Mouse (Mus musculus) heart, adult 2 months (tissue): Measurements from ENCODE around the gene Olfr718-ps1. TPM values are rescaled to one million over a fixed set of nuclear protein-coding genes. Genes with fewer than 3 reads are reported as not detected.

Experiments
- DNase-seq, 2 experiments: peaks; one replicate each; pipeline ENCODE4 v3.0.0; 2021
- H3K27ac ChIP-seq: fragments of 200-600 bp; 2 replicates; pipeline ENCODE4 v1.8.1; 2022
- H3K27me3 ChIP-seq: fragments of 200-500 bp; 2 replicates; pipeline ENCODE4 v1.6.1; 2012; ENCODE audit warnings: mild to moderate bottlenecking, low read length, inconsistent platforms, mixed read lengths; ENCODE audit not compliant: control insufficient read depth, insufficient read depth
- H3K36me3 ChIP-seq: fragments of 200-500 bp; 2 replicates; pipeline ENCODE4 v1.6.1; 2012; ENCODE audit warnings: low read length, inconsistent platforms; ENCODE audit not compliant: control insufficient read depth, insufficient read depth
- H3K4me1 ChIP-seq: fragments of 200-500 bp; 2 replicates; pipeline ENCODE4 v1.6.1; 2011; ENCODE audit warnings: low read length; ENCODE audit not compliant: control insufficient read depth, insufficient read depth
- H3K4me3 ChIP-seq: fragments of 200-600 bp; 2 replicates; pipeline ENCODE4 v1.8.1; 2022
- H3K79me2 ChIP-seq: fragments of 200-500 bp; replicated peaks from 2 replicates; pipeline ENCODE4 v1.6.1; 2012; ENCODE audit warnings: mild to moderate bottlenecking, inconsistent platforms, low read length, moderate library complexity, mixed read lengths; ENCODE audit not compliant: control insufficient read depth, insufficient read depth
- H3K9ac ChIP-seq: fragments of 200-500 bp; 2 replicates; pipeline ENCODE4 v1.6.1; 2012; ENCODE audit warnings: low read depth, mild to moderate bottlenecking, control low read depth, inconsistent platforms, low read length, mixed read lengths
- CTCF ChIP-seq: fragments of 200-600 bp; IDR thresholded peaks from 2 replicates; pipeline ENCODE4 v1.8.1; 2022; ENCODE audit warnings: antibody characterized with exemption, mild to moderate bottlenecking, moderate library complexity
- EP300 ChIP-seq: fragments of 200-500 bp; IDR thresholded peaks from 2 replicates; pipeline ENCODE4 v1.6.1; 2011; ENCODE audit warnings: low read depth, low read length, control low read depth; ENCODE audit not compliant: insufficient read depth
- POLR2A ChIP-seq: fragments of 200-500 bp; IDR thresholded peaks from 2 replicates; pipeline ENCODE4 v1.6.1; 2011; ENCODE audit warnings: mild to moderate bottlenecking, low read depth, low read length, control low read depth; ENCODE audit not compliant: insufficient read depth
- WGBS: fragments of 180-500 bp; shearing (Covaris S2); methylation state at CpG from one replicate; pipeline ENCODE4 v1.1.7; 2018; 5-methylcytosine and 5-hydroxymethylcytosine counted together
- intact Hi-C: fragments of 180-260 bp; cut with DNase I; formaldehyde crosslinking; loops from one replicate; pipeline ENCODE4 v1.15.1; 2025
- polyA plus RNA-seq: library from polyadenylated mRNA; depleted of rRNA; stranded (reverse); fragments of >200 nt; gene quantifications from 2 replicates; pipeline ENCODE4 v1.2.3, GENCODE M21; 2012
- total RNA-seq, 2 experiments: library from RNA; stranded (reverse); gene quantifications; 2 replicates each; pipeline ENCODE4 v1.2.3; 2021

Olfr718-ps1 gene
- total and polyA plus RNA-seq, 3 experiments = not detected

DNA sequence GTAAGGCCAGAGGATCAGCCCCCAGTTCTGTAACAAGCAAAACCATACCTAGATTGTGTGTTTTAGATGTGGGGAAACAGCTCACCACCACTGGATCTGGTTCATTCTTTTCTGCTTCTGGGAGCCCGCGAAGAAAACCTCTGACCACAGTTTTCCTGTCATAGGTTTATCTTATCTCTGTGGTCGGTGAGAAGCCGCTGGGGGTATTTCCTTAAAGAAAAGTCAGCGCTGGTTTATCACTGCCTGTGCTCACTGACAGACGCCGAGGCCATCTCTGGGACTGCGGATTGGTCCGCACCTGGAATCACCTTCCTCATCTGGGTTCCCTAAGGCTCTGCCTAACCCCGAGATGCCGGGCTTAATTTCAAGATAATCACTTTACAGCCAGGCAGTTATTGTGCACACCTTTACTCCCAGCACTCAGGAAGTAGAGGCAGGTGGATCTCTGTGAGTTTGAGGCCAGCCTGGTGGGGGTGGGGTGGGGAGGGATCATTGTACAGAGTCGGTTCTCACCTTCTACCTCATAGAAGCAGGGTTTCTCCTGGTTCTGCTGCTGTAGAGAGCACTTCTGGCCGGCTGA is 14.4 kb downstream of the Olfr718-ps1 start:
- H3K9ac ChIP-seq = no peak overlapping the region
- no peak overlapping the region for H3K4me3 ChIP-seq
- no peaks in the 10 kb centered on the region for H3K79me2 ChIP-seq
- TF ChIP-seq POLR2A (no peak), CTCF (no peak), EP300 (no peak)
- H3K4me1 ChIP-seq = no peaks in the 10 kb centered on the region
- no peak overlapping the region for H3K27ac ChIP-seq
- WGBS = 37% methylated on average over 13 of the region's 13 CpGs
- H3K36me3 ChIP-seq = no peaks in the 10 kb centered on the region
- no peak for DNase-seq
- intact Hi-C loops = no loop called here
- H3K27me3 ChIP-seq = no peaks in the 10 kb centered on the region

- intact Hi-C loops = no loop called here
- Histone ChIP-seq H3K79me2 (no peaks in the 10 kb centered on the region), H3K9ac (no peak overlapping the region), H3K4me1 (no peaks in the 10 kb centered on the region), H3K4me3 (no peak overlapping the region), H3K27ac (no peak overlapping the region), H3K36me3 (no peaks in the 10 kb centered on the region), H3K27me3 (no peaks in the 10 kb centered on the region)
- WGBS = 89% methylated on average over 7 of the region's 7 CpGs
- DNase-seq = no peak
- TF ChIP-seq EP300 (no peak), POLR2A (no peak), CTCF (peak; percentile 46)
Measured at GRCm38 (mm10) chr5:143130342-143130741, 17.0 kb downstream of the Olfr718-ps1 start.

- 92% methylated on average over 16 of the region's 16 CpGs for WGBS
- DNase-seq = no peak
- Histone ChIP-seq H3K36me3 (no peaks in the 10 kb centered on the region), H3K79me2 (no peaks in the 10 kb centered on the region), H3K9ac (no peak overlapping the region), H3K27me3 (no peaks in the 10 kb centered on the region), H3K4me1 (no peaks in the 10 kb centered on the region), H3K27ac (no peak overlapping the region), H3K4me3 (no peak overlapping the region)
- TF ChIP-seq POLR2A (no peak), CTCF (no peak), EP300 (no peak)
- intact Hi-C loops = no loop called here
Measured at GRCm38 (mm10) chr5:143129101-143129500, 18.3 kb downstream of the Olfr718-ps1 start.

DNA sequence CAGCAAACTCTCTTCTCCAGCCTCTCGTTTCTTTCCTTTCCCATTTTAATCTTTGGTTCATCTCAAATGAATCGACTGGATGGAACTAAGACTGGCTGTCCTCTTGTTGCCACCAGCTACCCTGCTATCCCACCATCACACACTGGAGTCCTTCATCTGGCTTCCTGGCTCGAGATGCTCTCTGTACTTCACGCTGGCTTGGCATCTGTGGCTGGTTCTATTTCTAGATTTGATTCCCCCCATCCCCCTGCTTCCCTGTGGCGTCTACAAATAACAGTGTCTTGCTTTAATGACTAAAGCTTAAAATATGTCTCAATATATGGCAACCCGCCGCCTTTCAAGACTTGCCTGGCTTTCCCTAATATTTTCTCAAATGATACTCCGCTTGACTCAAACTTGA is 19.5 kb downstream of the Olfr718-ps1 start:
- Histone ChIP-seq H3K4me1 (no peaks in the 10 kb centered on the region), H3K27me3 (no peaks in the 10 kb centered on the region), H3K9ac (no peak overlapping the region), H3K79me2 (no peaks in the 10 kb centered on the region), H3K27ac (no peak overlapping the region), H3K36me3 (no peaks in the 10 kb centered on the region), H3K4me3 (no peak overlapping the region)
- TF ChIP-seq EP300 (no peak), POLR2A (no peak), CTCF (no peak)
- intact Hi-C loops = no loop called here
- whole genome bisulfite sequencing = 54% methylated on average over 8 of the region's 8 CpGs
- peak in 1 of 2 experiments; percentile 8 for DNase-seq

DNA sequence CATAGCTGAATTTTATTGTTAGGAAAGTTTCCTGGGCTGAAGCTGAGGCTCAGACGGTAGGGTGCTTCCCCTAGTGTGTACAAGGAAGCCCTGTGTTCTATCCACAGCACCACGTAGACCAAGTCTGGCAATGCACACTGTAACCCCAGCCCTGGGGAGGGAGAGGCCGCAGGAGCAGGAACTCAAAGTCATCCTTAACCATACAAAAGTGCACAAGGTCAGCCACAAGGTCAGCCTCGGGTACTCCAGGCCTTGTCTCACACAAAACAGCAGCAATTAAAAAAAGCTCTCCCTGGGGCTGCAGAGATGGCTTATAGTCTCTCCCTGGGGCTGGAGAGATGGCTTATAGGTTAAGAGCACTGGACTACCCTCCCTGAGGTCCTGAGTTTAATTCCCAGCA is 20.5 kb downstream of the Olfr718-ps1 start:
- Histone ChIP-seq H3K27ac (no peak overlapping the region), H3K4me3 (no peak overlapping the region), H3K27me3 (no peaks in the 10 kb centered on the region), H3K36me3 (no peaks in the 10 kb centered on the region), H3K4me1 (no peaks in the 10 kb centered on the region), H3K9ac (no peak overlapping the region), H3K79me2 (no peaks in the 10 kb centered on the region)
- WGBS = 70% methylated on average over 4 of the region's 4 CpGs
- intact Hi-C loops = no loop called here
- no peak for DNase-seq
- TF ChIP-seq EP300 (no peak), CTCF (no peak), POLR2A (no peak)

- Histone ChIP-seq H3K36me3 (no peaks in the 10 kb centered on the region), H3K27me3 (no peaks in the 10 kb centered on the region), H3K27ac (no peak overlapping the region), H3K9ac (no peak overlapping the region), H3K79me2 (no peaks in the 10 kb centered on the region), H3K4me3 (no peak overlapping the region), H3K4me1 (no peaks in the 10 kb centered on the region)
- no peak for DNase-seq
- WGBS = 87% methylated on average over 9 of the region's 9 CpGs
- intact Hi-C loops = no loop called here
- TF ChIP-seq POLR2A (no peak), EP300 (no peak), CTCF (no peak)
Measured at GRCm38 (mm10) chr5:143126089-143126488, 21.3 kb downstream of the Olfr718-ps1 start.
